Mouse (Mus musculus) cerebellum, adult 11-12 months (tissue): ENCODE data around the gene Pde3a.
"Not testable (repeated sequence)": the region's sequence is repeated elsewhere in the genome, so short reads cannot be mapped to it uniquely, and the experiment has no call there.

Source experiments
- DNase-seq: peaks from one replicate; pipeline ENCODE4 v3.0.0; 2022

The Pde3a gene

DNA sequence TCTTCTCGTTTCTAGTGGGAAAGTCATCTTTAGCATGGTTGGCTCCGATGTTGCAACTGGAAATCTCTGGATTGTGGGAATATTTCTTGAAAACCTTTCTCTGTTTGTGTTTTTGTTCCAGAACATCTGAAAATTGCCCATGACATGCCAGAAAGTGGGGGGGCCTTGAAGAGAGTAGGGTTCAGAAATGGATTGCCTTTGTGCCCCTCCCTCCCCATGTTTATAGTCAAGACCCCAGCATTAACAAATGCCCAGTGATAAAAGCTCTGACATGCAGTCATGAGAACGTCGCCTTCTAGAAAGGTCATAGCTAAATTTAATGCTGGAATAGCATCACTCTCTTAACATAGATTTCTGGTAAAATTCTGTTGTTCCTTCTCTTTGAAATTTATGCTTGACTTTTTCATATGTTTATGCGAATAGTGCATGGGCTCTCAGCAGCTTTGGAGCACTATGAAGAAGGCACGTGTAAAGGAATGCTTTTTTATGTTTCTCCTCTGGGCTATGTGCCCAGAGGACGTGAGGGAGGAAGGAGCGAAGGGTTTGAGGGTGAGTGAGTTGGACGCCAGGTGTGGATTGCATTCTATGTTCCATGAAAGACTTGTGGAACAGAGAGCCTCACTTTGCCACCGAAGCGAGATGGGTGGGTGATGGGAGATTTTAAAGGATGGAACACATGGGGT, 19.0 kb downstream of the Pde3a start:
- DNase-seq = no peak

DNA sequence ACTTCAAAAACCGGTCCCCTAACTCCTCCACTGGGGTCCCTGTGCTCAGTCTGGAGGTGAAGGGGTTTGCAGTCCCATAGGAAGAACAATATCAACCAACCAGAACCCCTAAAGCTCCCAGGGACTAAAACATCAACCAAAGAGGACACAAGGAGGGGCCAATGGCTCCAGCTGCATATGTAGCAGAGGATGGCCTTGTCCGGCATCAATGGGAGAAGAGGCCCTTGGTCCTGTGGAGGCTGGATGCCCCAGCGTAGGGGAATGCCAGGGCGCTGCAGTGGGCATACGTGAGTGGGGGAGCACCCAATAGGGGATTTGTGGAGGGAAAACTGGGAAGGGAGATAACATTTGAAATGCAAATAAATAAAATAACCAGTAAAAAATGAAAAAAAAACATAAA, 19.8 kb downstream of the Pde3a start:
- no peak for DNase-seq

DNA sequence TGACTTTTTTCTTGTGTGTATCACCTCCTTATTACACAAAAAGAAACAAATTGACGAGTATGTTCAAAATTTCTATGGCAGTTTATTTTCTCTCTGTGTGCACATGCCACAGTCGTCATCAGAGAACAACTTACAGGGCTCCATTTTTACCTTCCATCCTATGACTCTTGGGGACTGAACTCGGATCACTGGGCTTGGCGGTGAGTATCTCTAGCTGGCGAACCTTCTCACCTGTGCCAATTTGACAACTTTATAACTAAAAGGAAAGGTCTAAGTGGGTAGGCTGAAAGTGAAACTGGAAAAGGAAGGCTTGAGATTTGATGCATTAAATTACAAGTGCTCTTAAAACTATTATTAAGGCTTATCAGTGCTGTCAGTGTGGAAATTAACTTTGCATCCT, 22.1 kb downstream of the Pde3a start:
- DNase-seq = no peak

- no peak for DNase-seq
These were observed 22.5 kb downstream of the Pde3a start for GRCm38 (mm10) chr6:141271579-141271978.

DNA sequence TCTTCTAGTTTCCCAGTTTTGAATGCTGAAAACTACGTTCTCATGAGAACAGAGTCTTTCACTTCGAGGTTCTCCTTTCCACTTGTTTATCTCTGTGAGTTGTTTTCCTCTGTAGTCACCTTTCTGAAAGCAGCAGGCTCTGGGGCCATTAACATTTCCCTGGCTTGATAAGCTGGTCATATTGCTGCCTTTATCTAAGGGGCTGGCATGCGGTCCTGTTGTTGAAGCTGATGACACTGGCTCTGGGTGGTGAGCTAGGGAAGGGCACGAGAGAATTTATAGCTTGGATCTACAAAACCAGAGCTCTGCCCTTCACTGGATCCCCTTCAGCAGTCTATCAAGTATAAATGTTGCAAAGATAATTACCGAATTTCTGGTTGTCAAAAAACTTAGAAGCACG, 24.6 kb downstream of the Pde3a start:
- no peak for DNase-seq

DNA sequence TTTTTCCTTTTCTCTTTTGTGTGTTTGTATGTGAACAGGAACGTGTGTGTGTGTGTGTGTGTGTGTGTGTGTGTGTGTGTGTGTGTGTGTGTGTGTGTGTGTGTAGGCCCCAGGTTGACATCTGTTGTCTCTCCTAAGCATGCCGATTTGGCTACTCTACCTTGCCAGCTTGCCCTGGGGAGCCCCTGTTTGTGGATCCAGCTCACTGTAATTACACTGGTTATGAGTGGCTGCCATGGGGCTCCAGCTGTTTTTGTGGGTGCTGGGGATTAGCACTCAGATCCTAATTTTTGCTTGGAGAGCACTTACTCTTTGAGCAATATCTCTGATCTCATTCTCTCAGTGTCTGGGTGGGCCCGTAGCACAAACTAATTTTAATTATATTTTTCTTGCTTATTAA, 32.6 kb downstream of the Pde3a start:
- DNase-seq = no peak

- DNase-seq = no peak
These were observed 33.7 kb downstream of the Pde3a start for GRCm38 (mm10) chr6:141282796-141283195.

DNA sequence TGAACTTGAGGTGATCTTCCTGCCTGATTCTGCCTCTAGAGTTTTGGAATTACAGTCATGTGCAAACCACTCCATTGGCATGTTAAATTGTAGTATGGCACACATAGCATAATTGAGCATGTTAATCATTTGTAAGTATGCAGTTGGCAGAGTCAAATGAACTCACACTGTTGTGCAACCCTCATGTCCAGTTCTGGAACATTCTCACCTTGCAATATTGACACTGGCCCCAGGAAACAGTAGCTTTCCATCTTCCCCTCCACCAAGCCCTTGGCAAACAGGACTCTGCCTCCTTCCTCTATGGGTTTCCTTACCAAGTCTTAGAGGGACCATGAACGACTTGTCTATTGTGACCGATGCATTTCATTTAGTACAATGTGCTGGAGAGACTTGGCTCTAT, 42.1 kb downstream of the Pde3a start:
- DNase-seq = no peak

- no peak for DNase-seq
These were observed 43.9 kb downstream of the Pde3a start for GRCm38 (mm10) chr6:141292826-141293459.

DNA sequence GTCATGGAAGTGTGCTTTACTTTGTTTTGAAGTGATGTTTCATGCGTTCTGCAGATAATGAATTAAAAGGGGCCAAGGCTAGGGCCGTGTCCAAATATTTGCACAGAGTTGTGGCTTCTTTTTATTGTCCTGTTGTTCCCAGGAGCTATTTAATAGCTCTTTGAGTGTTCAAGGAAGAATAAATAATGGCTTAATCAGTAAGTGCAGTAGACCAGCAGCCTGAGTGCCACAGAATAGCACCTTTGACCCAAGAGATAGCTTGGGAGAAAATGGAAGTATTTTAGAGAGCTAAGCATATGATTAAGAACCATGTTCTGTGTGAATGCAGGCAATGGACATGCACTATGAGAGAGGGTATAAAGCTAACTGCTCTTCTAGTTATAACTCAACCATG, 44.4 kb downstream of the Pde3a start:
- DNase-seq = no peak

GRCm38 (mm10) chr6:141295264-141295663, 46.2 kb downstream of the Pde3a start:
- DNase-seq = no peak

GRCm38 (mm10) chr6:141301750-141302748, 53.0 kb downstream of the Pde3a start:
- no peak for DNase-seq

DNA sequence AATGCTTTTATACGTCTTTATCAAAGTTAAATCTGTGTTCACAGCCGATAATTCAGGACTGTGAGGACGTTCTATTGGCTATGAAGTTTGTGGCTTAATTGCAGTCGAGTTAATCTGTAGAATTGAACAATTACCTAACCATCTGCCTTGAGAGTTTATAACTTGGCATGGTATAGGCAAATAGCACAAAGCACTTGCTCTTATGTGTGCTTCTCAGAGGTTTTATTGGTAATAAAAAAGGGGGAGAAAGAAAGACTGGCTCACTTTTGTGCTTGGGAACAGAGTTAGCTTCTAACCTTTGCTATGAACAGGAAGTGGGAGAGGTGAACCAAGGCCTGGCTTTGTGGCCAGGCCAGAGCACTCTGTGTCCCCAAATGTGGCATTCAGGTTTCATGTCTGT, 53.8 kb downstream of the Pde3a start:
- no peak for DNase-seq

DNA sequence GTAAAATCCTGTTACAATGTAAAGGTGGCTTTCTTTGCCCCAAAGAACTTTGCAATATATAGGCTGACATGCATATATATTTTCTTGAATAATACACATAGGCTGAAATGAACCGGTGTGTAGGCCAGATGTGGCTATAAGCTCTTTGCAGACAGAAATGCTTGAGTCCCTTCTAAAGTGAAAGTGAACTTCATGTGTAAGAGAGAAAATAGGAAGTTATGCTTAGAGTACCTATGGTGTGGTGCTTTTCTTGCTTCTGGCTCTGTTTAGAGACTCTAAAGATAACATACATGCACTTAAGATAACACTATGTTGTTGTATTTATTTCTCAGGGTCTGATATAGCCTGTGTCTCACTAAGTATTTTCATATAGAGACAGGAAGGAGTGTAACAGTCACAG, 58.3 kb downstream of the Pde3a start:
- DNase-seq = no peak

DNA sequence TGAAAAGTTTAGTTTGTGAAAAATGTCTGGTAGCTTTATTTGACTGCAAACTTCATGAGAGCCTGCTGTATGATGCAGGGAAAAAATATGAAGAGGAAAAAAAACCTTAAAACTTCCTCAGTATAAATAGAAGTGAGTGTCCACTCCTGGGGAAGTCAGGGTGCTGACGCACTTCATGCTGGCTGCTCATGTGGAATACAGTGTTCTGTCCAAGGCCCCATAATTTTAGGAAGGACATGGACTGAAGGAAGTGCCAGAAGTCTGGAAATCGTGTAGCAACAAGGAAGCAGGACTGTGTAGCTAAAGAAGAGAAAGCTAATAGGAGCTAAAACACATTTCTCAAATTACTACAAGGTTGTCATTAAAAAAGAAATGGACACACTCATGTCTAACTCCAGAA, 59.4 kb downstream of the Pde3a start:
- no peak for DNase-seq

DNA sequence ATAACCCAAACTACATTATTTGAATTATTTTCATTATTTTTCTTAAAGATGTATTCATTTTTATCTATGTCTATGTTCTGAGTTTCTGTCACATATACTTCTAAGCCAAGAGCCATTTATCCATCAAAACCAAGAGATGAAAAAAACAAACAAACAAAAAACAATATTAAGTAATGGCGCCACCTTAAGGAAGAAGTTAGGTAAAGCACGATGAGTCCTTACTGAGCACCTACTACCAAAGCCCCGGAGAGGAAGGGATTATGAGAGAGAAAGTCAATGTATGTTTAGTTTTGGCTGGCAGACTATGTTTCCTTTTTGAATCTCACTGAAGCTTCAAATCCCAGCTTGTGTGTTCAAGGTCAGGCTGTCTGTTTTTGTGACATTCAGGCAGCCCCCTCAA, 60.8 kb downstream of the Pde3a start:
- no peak for DNase-seq

DNA sequence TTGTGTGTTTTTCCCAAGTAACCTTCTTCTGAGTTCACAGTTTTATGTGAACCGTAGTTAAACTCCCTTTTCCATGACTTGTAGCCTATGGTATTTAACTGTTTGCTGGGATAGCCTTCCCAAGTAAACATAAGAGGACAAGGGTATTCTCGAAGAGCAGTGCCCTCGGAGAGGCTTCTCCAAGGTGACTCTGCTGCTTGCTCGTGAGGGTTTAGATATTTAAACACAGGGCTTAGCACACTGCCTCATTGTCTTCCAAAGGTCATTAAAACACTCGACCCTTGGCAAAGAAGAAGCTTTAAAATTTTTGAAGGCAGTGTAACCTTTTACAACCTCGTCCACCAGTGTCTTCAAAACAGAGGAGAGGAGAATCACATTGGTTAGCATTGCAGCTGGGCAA, 61.3 kb downstream of the Pde3a start:
- no peak for DNase-seq

- no peak for DNase-seq
These were observed 62.5 kb downstream of the Pde3a start for GRCm38 (mm10) chr6:141311615-141312014.

DNA sequence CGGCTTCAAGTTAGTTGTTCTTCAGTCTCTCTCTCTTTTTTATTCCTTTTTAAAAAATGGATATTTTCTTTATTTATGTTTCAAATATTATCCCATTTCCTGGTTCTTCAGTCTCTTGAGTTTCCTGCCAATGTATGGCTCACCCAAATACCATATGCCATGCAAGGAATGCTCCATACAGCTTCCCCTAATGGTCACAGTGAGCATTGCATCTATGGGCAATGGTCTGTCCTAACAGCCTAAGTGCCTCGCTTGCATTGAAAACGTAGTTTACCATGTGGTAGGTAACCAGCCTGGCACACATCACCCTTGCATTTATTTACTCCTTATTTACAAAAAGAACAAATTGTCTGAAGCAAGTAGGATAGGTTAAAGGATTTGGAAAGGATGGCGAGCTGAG, 64.0 kb downstream of the Pde3a start:
- no peak for DNase-seq

- no peak for DNase-seq
These were observed 69.4 kb downstream of the Pde3a start for GRCm38 (mm10) chr6:141318440-141318839.

- no peak for DNase-seq
These were observed 72.2 kb downstream of the Pde3a start for GRCm38 (mm10) chr6:141321253-141321652.

- DNase-seq = no peak
These were observed 73.9 kb downstream of the Pde3a start for GRCm38 (mm10) chr6:141322961-141323360.

- DNase-seq = not testable (repeated sequence)
These were observed 78.1 kb downstream of the Pde3a start for GRCm38 (mm10) chr6:141327134-141327533.

DNA sequence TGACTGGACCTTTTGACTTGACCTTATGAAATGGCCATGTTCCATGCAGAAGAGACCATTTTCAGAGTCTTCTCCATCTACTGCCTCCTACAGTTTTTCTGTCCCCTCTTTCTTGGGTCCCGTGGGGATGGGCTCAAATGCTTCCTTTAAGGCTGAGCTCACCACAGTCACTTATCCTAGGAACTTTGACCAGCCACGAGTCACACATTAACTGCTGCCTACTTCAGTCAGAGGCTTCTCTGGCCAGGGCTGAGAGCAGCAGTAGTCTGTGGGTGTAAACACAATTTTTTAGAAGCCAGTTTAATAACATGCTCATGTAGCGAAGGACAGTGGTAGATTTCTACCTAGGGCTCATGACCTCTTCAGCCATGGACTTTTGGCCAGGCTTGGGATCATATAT, 79.0 kb downstream of the Pde3a start:
- no peak for DNase-seq
